Mouse (Mus musculus) C2C12 (cell line): Measurements from ENCODE around the gene Rhag.

ENCODE experiments used
- CTCF ChIP-seq: IDR thresholded peaks from one replicate; pipeline ENCODE4 v1.5.1; 2011; ENCODE audit not compliant: control insufficient read depth, insufficient read depth, insufficient read length
- FOSL1 ChIP-seq: IDR thresholded peaks from one replicate; pipeline ENCODE4 v1.8.0; 2011; ENCODE audit warnings: mild to moderate bottlenecking, low read length; ENCODE audit not compliant: poor library complexity, insufficient read depth, severe bottlenecking
- MYOG ChIP-seq: IDR thresholded peaks from one replicate; pipeline ENCODE4 v1.6.1; 2011; ENCODE audit not compliant: control insufficient read depth, insufficient read length; ENCODE audit errors: extremely low read depth

DNA sequence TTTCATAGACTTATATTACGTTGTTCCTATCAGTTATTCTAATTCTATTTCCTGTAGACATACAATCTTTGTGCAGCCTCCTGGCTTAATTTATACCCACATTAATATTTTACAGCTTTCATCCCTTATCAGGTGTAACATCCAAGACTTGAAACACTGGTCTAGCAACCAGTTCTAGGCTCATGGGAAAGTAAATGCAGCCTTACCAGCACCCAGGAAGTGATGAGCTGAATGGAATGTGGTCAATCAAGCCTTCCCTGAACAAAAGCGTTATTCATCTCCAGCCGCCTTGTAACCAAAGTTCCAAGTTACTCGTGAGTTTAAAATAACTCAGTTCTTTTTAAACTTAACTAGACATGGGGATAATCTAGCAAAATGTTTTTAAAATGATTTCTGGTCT lies 74.2 kb downstream of the Rhag start:
- no peak for TF ChIP-seq CTCF
- no peak for TF ChIP-seq FOSL1
- TF ChIP-seq MYOG = no peak
